Mouse (Mus musculus) embryonic facial prominence, embryonic 14.5 days (tissue): ENCODE measurements around the gene Yod1. TPM values are rescaled to one million over a fixed set of nuclear protein-coding genes. Genes with fewer than 3 reads are reported as not detected.

ENCODE experiments used
- ATAC-seq: fragments of 200-750 bp; cut with Nextera tagmentation; 2 replicates; pipeline ENCODE4 v1.8.0; 2017; ENCODE audit warnings: low read depth, moderate number of reproducible peaks, moderate TSS enrichment
- DNase-seq: peaks from one replicate; pipeline ENCODE4 v3.0.0-alpha.2; 2015; ENCODE audit warnings: low spot score
- H3K27ac ChIP-seq: fragments of 300-500 bp; sonication (generic); replicated peaks from 2 replicates; pipeline ENCODE4 v1.5.1; 2014; ENCODE audit warnings: low read depth, mild to moderate bottlenecking, low read length, moderate library complexity
- H3K27me3 ChIP-seq: fragments of 300-500 bp; sonication (generic); replicated peaks from 2 replicates; pipeline ENCODE4 v1.6.1; 2014; ENCODE audit warnings: low read length; ENCODE audit not compliant: control insufficient read depth, insufficient read depth
- H3K36me3 ChIP-seq: fragments of 300-500 bp; sonication (generic); 2 replicates; pipeline ENCODE4 v1.6.1; 2014; ENCODE audit warnings: low read length, mixed read lengths; ENCODE audit not compliant: control insufficient read depth, insufficient read depth
- H3K4me1 ChIP-seq: fragments of 300-500 bp; sonication (generic); 2 replicates; pipeline ENCODE4 v1.6.1; 2014; ENCODE audit warnings: antibody characterized with exemption, low read length; ENCODE audit not compliant: control insufficient read depth, insufficient read depth
- H3K4me2 ChIP-seq: fragments of 300-500 bp; sonication (generic); 2 replicates; pipeline ENCODE4 v1.6.1; 2014; ENCODE audit warnings: low read depth, mild to moderate bottlenecking, low read length, moderate library complexity, mixed read lengths
- H3K4me3 ChIP-seq: fragments of 300-500 bp; sonication (generic); 2 replicates; pipeline ENCODE4 v1.5.1; 2014; ENCODE audit warnings: low read depth, mild to moderate bottlenecking, low read length
- H3K9ac ChIP-seq: fragments of 300-500 bp; sonication (generic); 2 replicates; pipeline ENCODE4 v1.6.1; 2014; ENCODE audit warnings: low read depth, mild to moderate bottlenecking, low read length, moderate library complexity, mixed read lengths
- H3K9me3 ChIP-seq: fragments of 300-500 bp; sonication (generic); 2 replicates; pipeline ENCODE4 v1.6.1; 2016; ENCODE audit warnings: low read length; ENCODE audit not compliant: control insufficient read depth
- WGBS: fragments of 180-500 bp; shearing (Covaris S2); extraction: QIAGEN DNeasy Blood & Tissue Kit; methylation state at CpG from one replicate; pipeline ENCODE4 v1.1.7; 2014; 5-methylcytosine and 5-hydroxymethylcytosine counted together
- polyA plus RNA-seq: library from polyadenylated mRNA; unstranded; fragments of >200 nt; fragmentation: Nextera tagmentation; extraction: Ambion mirVana; gene quantifications from 2 replicates; pipeline ENCODE4 v1.2.1, GENCODE M21; 2014

Yod1 gene
- polyA plus RNA-seq, 1 experiment from 2014 or later = 5.8 TPM

DNA sequence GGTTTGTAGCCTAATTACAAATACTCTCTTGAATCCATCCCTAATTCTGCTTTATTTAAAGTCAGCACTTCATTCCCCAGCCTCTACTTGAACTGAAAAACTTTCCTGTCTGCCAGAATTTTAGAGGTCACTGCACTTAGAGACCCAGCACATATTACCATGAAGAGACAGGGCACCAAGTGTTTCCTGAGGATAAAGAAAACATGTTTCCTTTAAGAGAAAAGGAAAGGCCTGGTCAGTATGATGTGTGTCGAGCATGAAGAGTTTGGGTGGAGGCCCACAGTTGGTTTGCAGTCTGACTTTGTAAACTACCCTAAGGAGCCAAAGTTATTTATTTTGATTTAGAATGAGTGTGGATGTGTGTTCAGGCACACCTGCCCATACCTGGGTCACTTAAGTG, 10.9 kb downstream of the Yod1 start:
- no peak overlapping the region for H3K4me3 ChIP-seq
- no peak for ATAC-seq
- 49% methylated on average over 1 of the region's 1 CpGs for WGBS

DNA sequence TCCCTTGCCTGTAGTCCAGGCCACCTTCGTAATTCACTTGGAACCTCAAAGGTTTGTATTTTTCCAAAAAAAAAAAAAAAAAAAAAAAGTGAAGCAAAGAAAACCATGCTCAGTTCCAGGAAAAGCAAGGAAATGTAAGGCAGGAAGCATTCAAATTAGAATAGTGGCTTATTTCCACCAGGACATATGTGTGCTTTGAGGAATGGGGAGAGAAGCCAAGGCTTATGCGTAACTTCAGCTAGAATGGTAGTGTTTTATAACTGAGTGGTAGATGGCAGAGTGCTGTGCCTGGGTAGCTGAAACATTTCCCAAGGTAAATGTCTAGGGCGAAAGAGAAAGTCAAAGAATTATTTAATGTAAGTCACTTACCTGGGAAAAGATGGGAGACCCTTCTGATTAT, 11.6 kb downstream of the Yod1 start:
- no peak for ATAC-seq

More for the DNA sequence above, 10.9 kb downstream of the Yod1 start:
- Histone ChIP-seq H3K9ac (no peak overlapping the region), H3K27ac (no peak overlapping the region), H3K4me2 (no peak overlapping the region), H3K36me3 (no peaks in the 10 kb centered on the region; the same call in 1 of the 2 replicates), H3K4me1 (no peaks in the 10 kb centered on the region), H3K9me3 (no peaks in the 10 kb centered on the region), H3K27me3 (no peaks in the 10 kb centered on the region)
- no peak for DNase-seq

DNA sequence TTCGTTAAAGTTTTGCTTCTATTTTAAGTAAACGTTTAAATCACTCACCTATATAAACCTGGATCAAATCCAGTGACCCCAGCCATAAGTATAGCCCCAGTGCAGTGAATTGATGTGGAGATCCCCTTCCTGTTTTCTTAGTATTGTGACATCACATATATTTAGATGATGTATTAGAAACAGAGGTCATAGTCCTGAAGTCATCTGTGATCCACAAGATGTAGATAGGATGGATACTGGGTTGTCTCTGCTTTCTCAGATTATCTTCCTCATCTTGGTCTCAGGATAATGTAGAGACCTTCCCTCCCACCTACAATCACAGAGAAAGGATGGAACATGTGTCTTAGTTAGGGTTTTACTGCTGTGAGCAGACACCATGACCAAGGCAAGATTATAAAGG, 12.0 kb downstream of the Yod1 start, which contains the start of gene Pfkfb2:
Gene Pfkfb2, minus strand, starts transcription at position 101 of the 400 bp plus-strand sequence.
- no peaks in the 10 kb centered on the region for H3K36me3 ChIP-seq
- H3K9me3 ChIP-seq = no peaks in the 10 kb centered on the region
- ATAC-seq (no peak), DNase-seq (no peak)
- H3K4me1 ChIP-seq = no peaks in the 10 kb centered on the region
- H3K9ac ChIP-seq = no peak within 1 kb of the TSS
- no peak within 1 kb of the TSS for H3K27ac ChIP-seq
- 87% methylated on average over 2 of the region's 2 CpGs for WGBS
- H3K4me2 ChIP-seq = no peak within 1 kb of the TSS
- H3K4me3 ChIP-seq = no peak within 1 kb of the TSS
- no peaks in the 10 kb centered on the region for H3K27me3 ChIP-seq

More for the DNA sequence above, 11.6 kb downstream of the Yod1 start:
- Histone ChIP-seq H3K4me1 (no peaks in the 10 kb centered on the region), H3K9me3 (no peaks in the 10 kb centered on the region), H3K4me3 (no peak overlapping the region), H3K27me3 (no peaks in the 10 kb centered on the region), H3K36me3 (no peaks in the 10 kb centered on the region; the same call in 1 of the 2 replicates), H3K4me2 (no peak overlapping the region), H3K27ac (no peak overlapping the region), H3K9ac (no peak overlapping the region)
- DNase-seq = no peak
- 87% methylated on average over 3 of the region's 3 CpGs for WGBS

DNA sequence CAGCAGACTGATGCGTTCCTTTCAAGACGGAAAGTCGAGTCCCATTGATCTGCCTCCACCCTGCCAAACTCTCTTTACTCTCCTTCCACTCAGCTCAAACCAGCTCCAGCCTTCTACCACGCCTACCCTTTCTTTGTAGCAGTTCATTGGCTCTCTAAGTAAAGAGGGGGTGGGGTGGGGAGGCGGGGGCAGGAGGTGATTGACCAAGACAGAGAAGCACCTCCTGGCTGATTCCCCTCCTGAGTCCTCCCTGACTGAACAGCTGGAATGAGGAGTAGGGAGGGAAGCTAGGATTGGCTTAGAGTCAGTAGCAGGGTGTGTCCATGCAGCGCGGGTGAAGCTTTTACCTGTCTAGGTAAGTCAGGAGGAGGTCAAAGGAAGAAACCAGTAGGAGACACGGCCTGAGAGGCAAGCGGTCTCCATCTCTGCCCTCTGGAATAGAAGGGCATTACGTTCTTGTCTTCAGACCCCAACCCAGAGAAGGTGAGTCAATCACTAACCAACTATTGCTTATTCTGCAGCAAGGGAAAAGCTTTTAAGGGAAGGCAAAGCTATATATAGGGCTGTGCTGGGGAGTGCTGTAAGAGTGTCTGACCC, 14.7 kb downstream of the Yod1 start, which contains the start of gene AA986860:
Gene AA986860, plus strand, starts transcription at position 236 of the 597 bp plus-strand sequence.
- DNase-seq = peak; percentile 68
- Histone ChIP-seq H3K9ac (no peak within 1 kb of the TSS), H3K4me2 (peak within 1 kb of the TSS; percentile 36), H3K36me3 (no peaks in the 10 kb centered on the region), H3K27ac (no peak within 1 kb of the TSS), H3K9me3 (no peaks in the 10 kb centered on the region), H3K27me3 (no peaks in the 10 kb centered on the region), H3K4me1 (no peaks in the 10 kb centered on the region), H3K4me3 (peak within 1 kb of the TSS; percentile 1; the same call in 1 of the 2 replicates)
- peak; percentile 87 for ATAC-seq
- WGBS = 2% methylated on average over 10 of the region's 10 CpGs

DNA sequence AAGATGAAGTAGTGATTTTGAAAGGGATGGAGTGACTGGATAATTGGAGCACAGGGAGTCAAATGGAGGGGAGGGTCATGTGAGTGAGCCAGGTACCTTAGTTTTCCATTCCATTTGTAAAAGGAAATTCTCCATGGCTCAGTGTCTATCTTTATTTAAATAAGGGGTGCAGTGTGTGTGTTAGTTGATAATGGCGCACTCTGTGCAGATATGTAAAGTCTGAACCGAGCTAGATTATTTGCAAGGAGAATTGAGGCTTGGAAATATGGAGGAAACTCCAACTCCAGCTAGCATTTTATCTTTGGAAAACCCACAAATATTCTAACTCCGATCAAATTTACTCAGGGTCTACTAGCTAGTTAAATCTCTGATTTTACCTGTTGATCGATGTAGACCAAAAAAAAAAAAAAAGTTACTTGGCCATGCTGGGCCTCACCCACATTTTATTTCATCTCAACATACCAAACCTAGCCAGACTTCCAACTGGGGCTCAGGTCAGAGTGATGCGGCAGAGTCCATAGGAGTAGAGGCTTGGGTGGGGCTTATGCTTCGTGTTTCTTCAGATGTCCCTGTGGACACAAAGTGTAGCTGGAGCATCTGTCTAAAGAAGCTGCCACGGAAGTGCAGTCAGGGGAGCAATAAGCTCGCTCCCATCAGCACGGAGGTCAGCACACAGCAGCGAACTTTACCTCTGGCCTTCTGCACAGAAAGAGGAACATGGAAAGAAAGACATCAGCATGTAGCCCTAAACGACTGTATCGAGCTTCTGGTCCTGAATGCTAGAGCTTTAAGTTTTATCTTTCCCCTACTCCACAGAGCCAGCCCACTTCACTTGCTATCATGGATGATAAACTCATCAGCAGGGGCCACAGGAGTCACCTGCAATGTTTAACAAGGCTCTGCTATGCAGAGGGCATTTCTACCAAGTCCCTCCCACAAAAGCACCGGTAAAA, 15.9 kb downstream of the Yod1 start:
- Histone ChIP-seq H3K27me3 (no peaks in the 10 kb centered on the region), H3K4me1 (no peaks in the 10 kb centered on the region), H3K9me3 (no peaks in the 10 kb centered on the region), H3K9ac (no peak overlapping the region), H3K4me2 (no peak overlapping the region), H3K36me3 (no peaks in the 10 kb centered on the region), H3K27ac (no peak overlapping the region), H3K4me3 (no peak overlapping the region)
- no peak for DNase-seq
- WGBS = 87% methylated on average over 13 of the region's 13 CpGs
- no peak for ATAC-seq

DNA sequence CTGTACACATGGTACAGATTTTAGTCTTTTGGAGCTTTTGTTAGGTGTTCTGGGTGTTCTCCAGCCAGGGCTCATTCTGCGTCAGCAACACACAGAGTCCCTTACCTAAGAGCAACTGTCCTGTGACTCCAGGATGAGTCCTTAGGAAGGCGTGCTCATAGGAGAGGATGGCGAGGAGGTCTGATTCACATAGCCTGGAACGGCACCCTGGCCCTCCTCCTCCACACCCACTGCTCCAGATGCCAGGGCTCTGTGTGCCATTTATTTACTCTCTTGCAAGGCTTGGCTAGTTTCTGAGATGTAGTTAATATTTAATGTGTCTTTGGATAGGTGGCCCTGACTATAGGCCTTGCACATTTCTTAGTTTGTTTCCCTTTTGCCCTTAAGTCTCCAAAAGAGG, 16.5 kb downstream of the Yod1 start:
- Histone ChIP-seq H3K27me3 (no peaks in the 10 kb centered on the region), H3K27ac (no peak overlapping the region), H3K9ac (no peak overlapping the region), H3K36me3 (no peaks in the 10 kb centered on the region), H3K4me3 (no peak overlapping the region), H3K4me2 (no peak overlapping the region), H3K4me1 (no peaks in the 10 kb centered on the region), H3K9me3 (no peaks in the 10 kb centered on the region)
- DNase-seq (no peak), ATAC-seq (no peak)
- 83% methylated on average over 4 of the region's 4 CpGs for WGBS

DNA sequence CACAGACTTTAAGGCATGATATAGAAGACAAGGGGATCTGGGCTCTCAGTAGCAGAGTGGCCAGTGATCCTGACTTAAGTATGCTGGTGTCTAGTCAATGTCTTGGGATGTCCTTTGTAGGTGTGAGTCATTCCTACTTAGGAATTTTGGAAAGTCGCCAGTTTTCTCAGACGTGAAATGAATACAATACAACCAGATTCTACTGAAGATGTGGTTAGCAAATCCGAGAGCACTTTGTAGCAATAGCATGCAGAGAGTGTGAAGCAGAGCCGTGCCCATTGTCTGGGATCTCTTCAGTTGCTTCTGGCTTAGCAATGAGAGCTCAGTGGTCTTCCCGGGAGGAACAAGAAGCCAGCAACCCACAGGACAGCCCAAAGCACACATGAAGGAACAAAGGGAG, 17.3 kb downstream of the Yod1 start:
- 60% methylated on average over 5 of the region's 5 CpGs for WGBS
- H3K4me2 ChIP-seq = no peak overlapping the region
- no peak overlapping the region for H3K27ac ChIP-seq

DNA sequence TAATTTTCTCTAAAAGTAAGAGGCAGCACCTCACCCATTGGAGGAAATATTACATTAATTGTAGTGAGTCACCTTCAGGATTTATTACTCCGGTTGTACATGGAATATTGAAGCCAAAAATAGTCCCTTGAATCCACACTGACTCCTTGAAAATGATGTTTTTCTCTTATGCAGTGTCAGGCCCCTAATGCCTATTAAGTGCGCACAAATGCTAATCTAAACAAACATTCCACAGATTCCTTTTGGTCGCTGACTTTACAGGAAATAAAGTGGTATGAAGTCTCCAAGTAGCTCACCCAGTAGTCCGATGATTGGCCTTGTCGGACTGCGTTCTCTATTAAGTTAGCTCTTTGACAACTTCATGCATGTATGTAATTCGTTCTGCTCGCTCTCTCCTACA, 17.7 kb downstream of the Yod1 start:
- 60% methylated on average over 8 of the region's 8 CpGs for WGBS
- no peak for DNase-seq
- Histone ChIP-seq H3K27ac (no peak overlapping the region), H3K4me3 (no peak overlapping the region), H3K9ac (no peak overlapping the region), H3K36me3 (no peaks in the 10 kb centered on the region), H3K9me3 (no peaks in the 10 kb centered on the region), H3K4me2 (no peak overlapping the region), H3K4me1 (no peaks in the 10 kb centered on the region), H3K27me3 (no peaks in the 10 kb centered on the region)
- no peak for ATAC-seq

More for the DNA sequence above, 17.3 kb downstream of the Yod1 start:
- Histone ChIP-seq H3K4me3 (no peak overlapping the region), H3K4me1 (no peaks in the 10 kb centered on the region), H3K27me3 (no peaks in the 10 kb centered on the region), H3K36me3 (no peaks in the 10 kb centered on the region), H3K9ac (no peak overlapping the region), H3K9me3 (no peaks in the 10 kb centered on the region)
- peak; percentile 43 for DNase-seq
- no peak for ATAC-seq
